Mouse (Mus musculus): ENCODE results near the gene Nmrk2.

DNA sequence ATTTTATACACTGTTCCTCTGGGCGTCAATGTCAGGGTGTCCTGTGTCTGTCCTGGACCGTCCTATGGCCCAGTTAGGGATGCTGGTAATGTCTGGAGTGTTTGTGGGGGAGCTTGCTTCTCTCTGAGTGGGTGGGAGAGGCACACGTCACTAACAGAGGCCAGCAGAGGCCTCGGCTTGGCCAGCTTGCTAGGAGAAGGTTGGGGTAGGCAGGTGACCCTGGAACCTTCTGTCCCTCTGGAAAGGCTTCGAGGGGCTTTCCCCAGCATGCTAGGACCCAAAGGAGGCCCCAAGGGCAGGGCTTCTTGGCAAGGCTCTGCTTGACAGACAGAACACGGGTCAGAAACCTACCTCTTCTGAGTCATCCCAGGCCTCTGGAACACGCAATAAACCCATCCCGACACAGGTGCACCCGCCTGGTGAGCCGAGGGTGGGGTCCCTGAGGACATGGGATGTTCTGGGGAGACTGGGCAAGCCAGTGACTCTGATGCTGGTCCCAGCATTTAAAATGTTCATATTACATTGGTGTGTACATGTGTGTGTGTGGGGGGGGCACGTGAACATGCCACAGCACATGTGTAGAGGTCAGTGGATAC lies 5.3 kb downstream of the Nmrk2 start:
- TF ChIP-seq CTCF (IDR thresholded peaks at IDR 0.05; ENCODE audit: borderline replicate concordance, extremely low read depth, insufficient read depth, insufficient read length) (no peak), POLR2A (IDR thresholded peaks at IDR 0.05; ENCODE audit: borderline replicate concordance, extremely low read depth, insufficient read depth, insufficient read length, poor library complexity, severe bottlenecking) (no peak)
